Mouse (Mus musculus) liver, adult (tissue): ENCODE measurements around the gene Man2a2.

Experiments used
- GATA4 ChIP-seq: IDR thresholded peaks from 2 replicates; pipeline ENCODE4 v1.6.1; 2014; ENCODE audit warnings: mild to moderate bottlenecking, low read length; ENCODE audit not compliant: insufficient replicate concordance

Gene Man2a2

GRCm38 (mm10) chr7:80371041-80371751 lies at the start of gene Man2a2:
Gene Man2a2, minus strand, starts transcription at chr7:80371375.
- no peak for TF ChIP-seq GATA4

- no peak for TF ChIP-seq GATA4
These were observed 49.4 kb upstream of the Man2a2 start for GRCm38 (mm10) chr7:80420586-80420985.

DNA sequence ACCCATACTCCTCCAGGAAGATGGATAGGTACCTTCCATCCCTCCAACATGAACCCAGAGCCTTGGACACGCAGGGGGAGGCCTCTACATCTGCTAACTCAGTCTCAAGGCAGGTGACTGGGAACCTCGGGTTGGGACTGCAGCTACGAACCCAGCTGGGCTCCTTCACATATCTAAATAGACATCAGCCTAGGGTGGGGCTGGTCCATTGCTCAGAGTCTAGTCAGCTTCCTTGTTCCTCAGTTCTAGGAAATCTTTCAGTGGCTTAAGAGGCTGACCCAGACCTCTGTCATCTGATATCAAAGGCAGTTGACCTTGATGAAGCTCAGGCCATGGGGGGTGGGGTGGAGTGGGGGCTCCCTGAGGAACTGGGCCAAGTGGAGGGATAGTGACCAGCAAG lies 48.1 kb upstream of the Man2a2 start:
- no peak for TF ChIP-seq GATA4

DNA sequence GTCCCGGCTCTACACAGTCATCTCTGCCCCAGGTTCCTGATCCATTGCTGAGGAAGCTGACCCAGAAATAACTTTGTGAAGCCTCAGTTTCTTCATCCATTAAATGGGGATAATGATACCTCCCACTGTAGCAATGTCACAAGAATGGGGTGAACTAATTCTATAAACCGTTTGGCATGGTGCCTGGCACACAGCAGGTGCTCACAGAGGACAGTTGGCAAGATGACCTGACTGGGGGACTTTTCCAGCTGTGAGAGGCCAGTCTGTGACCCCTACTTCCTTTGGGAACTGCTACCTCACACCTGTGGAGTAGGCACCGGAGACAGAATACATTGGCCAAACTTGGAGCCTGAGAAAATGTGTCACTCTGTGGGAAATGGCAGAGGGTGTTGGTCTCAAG lies 46.9 kb upstream of the Man2a2 start:
- no peak for TF ChIP-seq GATA4

GRCm38 (mm10) chr7:80417601-80418000 lies 46.4 kb upstream of the Man2a2 start:
- no peak for TF ChIP-seq GATA4

DNA sequence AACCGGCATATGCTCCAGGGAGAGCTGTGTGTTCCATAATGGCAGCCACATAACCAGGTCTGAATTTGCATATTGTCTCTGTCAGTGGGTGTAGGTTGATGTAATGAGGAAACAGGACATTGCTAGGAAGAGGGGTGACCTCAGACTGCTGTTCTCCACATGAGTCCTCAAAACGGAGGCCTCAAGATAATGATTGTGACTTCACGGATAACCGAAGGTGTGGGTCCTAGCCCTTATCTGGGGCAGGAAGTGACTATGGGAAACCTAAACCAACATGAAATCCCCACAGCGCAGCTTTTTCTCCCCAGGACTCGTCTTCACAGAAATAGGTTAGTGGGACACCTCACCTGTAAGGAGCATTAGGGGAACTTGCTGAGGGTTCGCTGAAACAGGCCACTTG lies 45.8 kb upstream of the Man2a2 start:
- no peak for TF ChIP-seq GATA4

DNA sequence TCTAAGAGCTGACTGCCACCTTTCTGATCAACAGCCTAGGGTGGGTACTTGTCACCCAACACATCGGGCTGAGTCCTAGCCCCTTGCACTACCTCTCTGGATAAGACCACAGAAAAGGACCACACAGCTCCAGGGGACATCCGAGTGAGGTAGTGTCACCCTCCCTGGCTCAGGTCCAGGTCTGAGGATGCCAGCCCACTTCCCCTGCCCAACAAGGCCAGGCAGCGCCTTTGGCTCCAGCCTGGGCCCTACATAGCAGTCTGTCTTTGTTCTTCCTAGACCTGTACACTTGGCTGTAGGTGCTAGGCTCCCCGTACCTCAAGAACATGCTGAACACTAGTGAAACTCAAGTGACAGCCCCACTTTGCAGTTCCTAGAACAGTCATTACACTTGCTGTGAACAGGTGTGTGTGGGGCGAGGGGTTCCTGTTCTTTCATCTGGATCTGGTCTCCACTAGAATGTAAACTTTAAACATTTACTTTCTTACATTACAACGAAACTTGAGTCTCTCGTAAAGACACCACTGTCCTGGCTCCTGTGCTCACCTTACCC lies 43.2 kb upstream of the Man2a2 start:
- TF ChIP-seq GATA4, result no peak

DNA sequence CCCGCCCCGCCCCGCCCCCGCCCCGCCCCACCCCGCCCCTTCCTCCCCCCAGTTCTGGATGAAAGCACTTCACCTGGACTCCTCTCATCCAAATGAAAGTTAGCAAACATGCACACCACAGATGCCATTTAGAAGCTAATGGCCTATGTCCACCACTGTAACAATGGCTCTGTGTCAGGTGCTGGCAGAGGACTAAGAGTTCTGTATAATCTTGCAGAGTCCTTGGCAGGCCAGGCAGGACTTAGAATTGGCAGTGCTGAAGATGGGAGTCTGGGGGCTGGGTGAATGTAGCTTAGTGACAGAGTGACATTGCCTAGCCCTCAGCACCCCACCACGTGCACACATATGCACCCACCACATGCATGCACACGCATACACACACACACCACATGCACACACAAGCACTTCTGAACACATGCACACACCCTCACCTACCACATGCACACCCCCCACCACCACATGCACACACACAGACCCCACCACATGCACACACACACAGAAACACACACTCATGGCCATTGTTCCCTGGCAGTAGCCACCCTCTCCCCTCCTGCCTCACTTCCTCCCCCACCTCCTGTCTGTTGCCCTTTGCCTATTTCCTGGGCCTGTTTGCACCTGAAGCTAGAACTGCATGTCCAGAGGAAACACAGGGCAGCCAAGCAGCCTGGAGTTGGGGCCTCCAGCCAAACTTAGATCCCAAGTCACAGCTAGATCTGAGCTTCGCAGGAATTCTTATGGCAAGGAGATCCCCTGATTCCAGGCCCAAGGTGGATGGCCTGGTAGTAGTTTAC lies 42.5 kb upstream of the Man2a2 start:
- TF ChIP-seq GATA4, result no peak

- no peak for TF ChIP-seq GATA4
These were observed 41.6 kb upstream of the Man2a2 start for GRCm38 (mm10) chr7:80412781-80413180.

DNA sequence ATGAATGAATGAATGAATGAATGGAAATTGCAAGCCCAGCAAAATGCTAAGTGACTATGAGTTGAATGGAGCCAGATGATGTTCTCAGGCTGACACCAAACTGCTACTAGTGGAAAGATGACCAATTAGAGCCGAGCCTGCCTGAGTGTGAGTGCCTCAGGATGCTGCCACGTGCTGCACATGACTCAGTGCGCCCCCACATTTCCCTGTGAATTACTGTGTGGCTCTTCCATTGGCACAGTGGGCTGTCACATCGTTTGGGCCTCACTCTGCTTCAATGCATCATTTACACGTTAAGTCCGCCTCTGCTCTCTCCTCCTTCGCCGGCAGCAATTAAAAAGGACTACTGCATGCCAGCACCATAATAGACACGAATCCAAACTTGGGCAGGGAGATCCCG lies 41.1 kb upstream of the Man2a2 start:
- TF ChIP-seq GATA4, result no peak

DNA sequence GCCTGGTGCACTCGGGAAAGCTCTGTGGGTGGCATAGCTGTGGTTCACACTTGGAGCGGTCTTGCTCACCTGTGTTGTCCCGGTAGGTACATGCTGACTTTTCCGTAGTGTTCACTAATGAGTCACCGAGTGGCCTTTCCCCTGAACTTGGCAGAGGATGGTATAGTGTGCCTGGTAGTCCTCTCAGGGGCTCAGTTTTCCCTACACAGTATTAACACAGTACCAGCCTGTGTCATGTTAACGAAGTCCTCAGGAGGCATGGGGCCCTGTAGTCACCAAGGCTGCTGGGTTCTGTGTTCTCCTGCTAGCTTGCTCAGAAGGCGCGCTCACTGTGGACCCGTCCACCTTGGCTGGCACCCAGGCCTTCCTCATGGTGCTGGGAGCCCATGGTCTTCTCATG lies 39.2 kb upstream of the Man2a2 start:
- TF ChIP-seq GATA4, result no peak

DNA sequence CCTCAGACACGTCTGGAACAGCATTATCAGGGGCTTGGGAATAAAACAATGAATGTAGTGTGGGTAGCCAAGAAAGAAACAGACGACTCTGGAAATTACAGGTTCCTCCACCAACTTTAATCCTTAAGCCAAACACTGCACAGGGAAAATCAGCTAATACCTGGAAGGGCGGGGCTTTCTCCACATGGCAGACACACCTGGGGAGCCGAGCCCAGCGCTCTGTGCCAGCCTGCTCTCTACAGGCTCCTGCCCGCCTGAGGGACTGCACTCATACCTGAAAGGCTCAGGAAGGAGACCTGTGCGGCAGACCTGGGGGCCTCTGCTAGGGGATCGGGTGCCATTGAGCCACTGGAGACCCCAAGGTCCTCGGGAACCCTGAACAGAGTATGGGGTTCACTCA lies 36.5 kb upstream of the Man2a2 start:
- TF ChIP-seq GATA4, result no peak

DNA sequence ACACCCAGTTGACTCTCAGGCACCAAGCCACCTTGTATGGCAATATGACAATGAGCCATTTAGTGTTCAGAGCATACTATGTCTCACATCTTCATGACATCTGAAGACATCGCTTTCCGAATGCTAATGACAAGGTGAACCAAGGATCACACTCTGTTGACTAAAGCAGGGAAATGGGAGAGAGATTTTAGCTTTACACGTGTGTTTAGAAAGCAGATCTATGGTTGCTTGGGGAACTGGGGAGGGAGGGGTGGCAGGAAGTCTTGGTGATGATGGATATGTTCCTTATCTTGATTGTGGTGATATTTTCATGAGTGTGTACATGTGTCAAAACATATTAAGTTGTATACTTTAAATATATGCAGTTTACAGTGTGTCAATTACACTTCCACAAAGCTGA lies 35.0 kb upstream of the Man2a2 start:
- no peak for TF ChIP-seq GATA4

DNA sequence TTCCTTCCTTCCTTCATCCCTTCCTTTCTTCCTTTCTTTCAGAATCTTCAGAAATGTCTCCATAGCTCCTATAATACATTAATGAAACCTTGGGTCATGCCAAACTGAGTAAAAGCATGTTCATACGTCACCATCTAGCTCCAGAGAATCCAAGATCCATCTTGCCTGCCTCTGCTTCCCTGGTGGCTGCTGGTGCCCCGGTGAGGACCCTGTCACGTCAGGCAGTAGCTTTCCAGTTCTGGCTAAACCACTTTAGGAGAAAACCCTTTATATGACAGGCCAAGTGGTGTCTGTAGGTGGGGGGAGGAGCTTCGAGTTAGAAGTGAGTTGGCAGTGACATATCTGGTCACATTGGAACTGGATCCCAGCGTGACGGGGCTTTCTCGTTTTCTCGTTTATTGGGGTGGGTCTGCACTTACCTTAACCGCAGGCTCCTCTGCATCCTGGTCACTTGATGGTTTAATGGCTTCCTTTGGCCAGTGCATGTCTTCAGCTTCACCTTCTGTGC lies 34.1 kb upstream of the Man2a2 start, which contains the start of gene Furin:
TSS of gene Furin (minus strand) at position 249 of the 508 bp plus-strand sequence.
- no peak for TF ChIP-seq GATA4

- TF ChIP-seq GATA4, result no peak
These were observed 33.1 kb upstream of the Man2a2 start for GRCm38 (mm10) chr7:80404101-80404894.

DNA sequence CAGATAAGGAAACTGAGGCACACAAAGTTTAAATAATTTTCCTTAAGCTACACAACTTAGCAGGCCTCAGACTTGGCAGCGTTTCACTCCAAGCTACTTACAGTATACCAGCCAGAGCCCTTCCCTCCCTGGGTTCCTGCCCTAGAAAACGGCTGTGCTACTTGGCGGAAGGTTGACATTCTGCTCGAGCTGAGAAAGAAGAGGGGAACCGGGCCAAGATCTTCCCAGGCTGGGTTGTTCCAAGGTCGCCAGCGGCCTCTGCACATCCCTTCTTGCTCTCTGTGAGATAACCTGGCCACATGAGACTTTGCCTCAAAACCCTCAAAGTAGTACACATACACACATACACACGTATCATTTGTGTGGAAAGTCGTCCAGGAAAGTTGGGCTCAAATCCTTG lies 32.4 kb upstream of the Man2a2 start:
- TF ChIP-seq GATA4, result no peak
